Mouse (Mus musculus): Measurements from ENCODE around the gene Vnn3.

DNA sequence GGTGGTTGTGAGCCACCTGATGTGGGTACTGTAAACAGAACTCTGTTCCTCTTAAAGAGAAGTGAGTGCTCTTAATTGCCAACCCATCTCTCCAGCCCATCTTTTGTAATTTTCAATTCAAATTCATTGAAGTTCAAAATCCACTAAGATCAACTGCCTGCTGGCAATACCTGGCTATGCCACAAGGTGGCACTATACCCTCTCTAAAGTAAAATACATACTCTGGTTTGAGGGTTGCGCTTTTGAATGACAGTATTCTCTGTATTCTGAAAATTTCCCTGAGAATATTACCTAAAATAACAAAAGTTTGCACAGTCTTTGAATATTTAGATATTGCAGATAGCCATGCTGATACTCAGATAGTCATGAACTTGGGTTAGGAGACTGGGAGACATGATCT lies 36.1 kb upstream of the Vnn3 start:
- TF ChIP-seq CTCF (IDR thresholded peaks at IDR 0.05; ENCODE audit: low read depth) (peak; percentile 77), EP300 (IDR thresholded peaks at IDR 0.05; ENCODE audit: low read depth) (no peak)

Measured in heart, postnatal 0 days (tissue).